Mouse (Mus musculus): Measurements from ENCODE around the gene Srsf7.
"Not testable (repeated sequence)": the region's sequence is repeated elsewhere in the genome, so short reads cannot be mapped to it uniquely, and the experiment has no call there.

The Srsf7 gene

DNA sequence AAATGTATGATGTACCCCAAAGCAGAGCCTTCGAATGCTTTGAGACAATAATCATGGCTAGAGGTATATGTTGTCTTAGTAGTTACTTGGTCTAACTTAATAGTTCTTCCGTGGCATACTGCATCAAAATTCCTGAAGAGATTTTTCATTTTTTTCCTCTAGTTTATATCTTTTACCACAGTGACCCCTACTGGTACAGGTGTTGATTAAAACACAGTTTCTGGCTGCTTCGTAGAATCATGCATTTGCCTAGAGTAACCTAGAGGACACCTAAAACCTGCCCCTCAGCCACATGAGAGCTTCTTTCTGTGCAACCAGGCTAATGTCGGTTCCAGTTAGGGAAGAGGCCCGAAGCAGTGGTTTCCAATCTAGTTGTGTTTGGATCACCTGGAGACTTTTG lies 14.0 kb downstream of the Srsf7 start:
- DNase-seq = no peak

DNA sequence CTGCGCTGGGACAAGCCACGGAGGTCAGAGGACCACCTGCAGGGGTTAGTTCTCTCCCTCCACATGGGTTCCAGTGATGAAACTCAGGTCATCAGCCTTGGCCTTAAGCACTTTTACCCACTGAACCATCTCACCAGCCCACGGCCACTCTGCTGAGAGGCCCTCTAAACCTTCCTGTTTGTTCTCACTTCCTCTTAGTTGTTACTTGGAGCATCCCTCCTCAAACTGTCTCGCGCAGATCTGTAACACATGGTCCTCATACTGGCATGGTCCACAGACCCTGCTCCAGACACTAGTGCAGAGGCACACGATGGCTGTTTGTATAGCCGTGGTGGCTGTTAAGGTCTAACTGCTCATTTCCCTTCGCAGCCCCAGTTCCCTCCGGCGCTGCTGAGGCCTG lies 23.5 kb downstream of the Srsf7 start:
- DNase-seq = no peak

DNA sequence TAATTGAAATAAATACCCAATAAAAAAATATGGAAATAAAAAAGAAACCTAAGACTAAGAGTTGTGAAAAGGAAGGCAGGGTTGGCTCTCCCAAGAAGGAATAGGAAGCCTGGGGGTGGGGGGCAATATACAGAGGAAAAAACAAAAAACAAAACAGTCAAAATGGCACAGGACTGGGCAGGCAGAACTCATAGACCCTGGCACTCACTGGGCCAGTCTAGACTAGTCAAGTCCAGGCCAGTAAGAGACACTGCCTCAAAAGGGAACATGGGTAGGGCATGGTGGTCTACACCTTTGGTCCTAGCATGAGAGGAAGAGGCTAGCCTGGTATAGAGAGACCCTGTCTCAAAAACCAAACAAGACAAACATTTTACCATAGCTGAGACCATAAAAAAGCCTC lies 26.6 kb downstream of the Srsf7 start:
- DNase-seq = no peak

DNA sequence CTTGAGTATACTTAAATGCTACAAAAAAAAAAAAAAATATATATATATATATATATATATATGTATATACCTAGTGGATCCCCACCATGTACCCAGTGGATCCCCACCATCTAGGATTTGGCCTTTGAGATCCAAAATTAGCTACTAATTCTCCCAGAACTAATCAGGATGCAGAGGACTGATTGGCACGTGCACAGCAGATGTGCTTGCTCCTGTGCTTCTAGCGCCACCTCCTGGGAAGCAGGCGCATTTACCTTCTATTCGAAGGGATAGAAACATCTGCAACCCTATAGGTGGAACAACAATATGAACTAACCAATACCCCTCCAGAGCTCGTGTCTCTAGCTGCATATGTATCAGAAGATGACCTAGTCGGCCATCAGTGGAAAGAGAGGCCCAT lies 27.1 kb downstream of the Srsf7 start:
- DNase-seq = peak; percentile 83

DNA sequence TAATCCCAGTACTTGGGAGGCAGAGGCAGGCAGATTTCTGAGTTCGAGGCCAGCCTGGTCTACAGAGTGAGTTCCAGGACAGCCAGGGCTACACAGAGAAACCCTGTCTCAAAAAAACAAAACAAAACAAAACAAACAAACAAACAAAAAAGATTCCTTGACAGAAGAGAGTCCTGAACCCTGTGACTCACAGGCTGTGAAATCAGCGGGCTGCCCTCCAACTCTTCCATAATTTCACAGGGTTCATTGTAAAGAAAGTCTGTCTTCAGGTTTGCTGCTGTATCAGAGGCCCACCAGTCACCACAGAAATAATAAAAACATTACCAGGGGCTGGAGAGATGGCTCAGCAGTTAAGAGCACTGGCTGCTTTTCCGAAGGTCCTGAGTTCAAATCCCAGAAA lies 28.3 kb downstream of the Srsf7 start:
- DNase-seq = not testable (repeated sequence)

DNA sequence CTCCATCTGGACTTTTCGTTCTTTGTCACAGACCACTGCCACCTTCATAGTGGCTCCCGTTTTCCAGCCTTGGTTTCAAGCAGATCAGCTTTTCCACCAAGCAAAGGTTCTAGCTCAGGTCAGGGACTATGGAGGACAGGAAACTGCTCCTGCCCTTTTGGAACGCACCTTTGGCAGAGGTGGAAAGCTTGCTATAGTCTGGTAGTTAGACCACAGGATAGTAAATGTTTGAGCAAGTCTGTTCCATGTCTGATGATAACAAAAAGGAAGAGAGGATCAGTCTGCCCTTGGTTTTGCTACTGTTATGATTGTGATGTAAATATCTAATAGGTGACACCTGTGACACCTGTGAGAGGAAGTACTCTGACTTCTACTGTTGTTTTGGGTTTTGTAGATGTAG lies 31.1 kb downstream of the Srsf7 start:
- no peak for DNase-seq

DNA sequence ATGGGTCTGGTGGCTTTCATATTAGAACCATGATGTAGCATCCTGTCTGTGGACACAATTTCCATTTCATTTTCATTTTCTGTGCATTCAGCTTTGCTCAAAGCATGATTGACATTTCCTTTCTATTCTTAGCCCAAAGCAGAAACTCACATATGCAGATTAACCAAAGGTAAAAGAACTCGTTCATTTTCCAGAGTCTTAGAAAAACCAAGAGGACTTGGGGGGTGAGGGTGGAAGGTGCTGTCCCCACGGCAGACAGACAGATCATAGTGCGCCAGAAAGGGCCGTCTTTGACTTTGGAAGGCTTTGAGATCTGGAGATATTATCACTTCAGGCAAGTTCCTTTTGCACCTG lies 31.7 kb downstream of the Srsf7 start:
- DNase-seq = no peak

DNA sequence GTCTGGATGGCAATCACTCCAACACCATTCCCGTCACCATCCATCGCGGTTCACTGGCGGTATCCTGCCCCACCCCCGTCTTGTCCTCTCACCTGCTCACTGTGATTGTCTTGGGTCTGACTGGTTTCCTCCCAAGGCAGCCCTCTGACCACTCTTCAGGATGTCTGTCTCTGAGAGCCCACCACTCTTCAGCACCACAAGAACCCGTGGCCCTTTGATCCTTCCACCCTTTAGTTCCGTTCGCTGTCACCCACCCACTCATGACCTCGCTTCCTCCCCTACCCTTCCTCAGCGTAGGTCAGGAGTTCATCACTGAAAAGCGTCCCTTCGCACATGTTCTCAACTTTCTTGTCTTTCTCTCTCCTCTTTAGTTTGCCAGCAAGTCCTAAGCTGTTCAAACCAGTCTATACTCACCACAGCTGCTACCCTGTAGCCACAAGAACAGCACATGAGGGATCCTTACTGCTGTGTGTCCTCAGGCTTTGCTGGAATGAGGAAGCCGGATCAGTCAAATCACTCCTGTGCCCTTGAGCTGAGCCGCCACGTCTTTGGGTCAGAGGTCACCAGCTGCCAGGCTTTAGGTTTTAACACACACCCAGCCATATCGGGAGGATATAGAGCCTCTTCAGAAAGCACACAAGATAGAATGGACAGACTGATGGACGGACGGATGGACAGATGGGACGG lies 32.3 kb downstream of the Srsf7 start:
- no peak for DNase-seq

DNA sequence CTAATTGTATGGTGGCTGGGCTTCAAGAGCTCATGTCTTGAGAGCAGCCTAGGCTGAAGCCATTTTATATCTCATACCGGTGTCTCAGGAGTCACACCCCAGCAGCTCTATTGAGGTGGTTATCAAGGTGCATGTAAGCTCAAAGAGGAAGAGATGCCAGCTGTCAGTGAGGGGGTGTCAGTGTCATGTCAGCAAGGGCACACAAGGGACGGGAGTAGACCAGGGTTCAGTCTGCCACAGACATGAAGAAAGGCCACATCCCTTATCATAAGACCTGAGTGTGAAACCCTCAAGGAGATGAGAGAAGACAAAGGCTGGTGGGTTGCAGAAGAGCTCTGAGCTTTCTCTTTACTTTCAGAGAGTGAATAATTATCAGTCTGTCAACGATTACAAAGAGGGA lies 33.0 kb downstream of the Srsf7 start:
- DNase-seq = no peak

DNA sequence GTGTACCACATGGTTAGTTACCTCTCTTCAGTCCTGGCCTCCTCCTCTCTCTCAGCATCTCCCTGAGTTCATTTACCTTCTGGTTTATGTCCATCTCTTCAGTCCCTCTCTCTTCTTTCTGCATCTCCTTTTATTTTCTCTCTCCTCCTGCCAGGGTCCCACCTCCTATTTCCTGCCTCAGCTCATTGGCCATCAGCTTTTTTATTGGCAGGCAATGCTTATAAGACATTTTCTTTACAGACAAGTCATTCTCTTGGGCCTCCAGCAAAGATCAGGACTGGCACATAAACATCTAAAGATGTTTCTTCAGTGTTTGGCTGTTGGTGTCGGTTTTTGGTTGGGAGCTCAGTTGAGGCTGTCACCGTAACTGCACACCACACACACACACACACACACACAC lies 33.4 kb downstream of the Srsf7 start:
- no peak for DNase-seq

DNA sequence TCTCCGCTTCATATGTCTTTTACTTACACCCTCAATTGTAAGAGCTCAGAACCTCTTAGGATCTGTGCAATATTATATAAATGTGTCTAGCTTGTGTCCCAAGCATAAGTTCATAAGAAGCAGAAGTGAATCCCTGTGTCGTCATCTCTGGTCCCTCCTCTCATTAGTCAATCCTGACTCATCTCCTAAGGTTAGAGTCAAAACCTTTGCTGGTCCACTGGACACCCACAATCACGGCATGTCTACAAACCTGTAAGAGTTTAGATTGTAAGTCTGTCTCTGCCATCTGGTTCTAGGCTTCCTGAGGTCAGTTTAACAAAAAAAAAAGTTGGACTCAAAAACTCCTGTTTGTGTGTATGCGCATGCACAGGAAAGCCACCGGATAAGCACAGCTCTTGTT lies 34.3 kb downstream of the Srsf7 start:
- DNase-seq = no peak

DNA sequence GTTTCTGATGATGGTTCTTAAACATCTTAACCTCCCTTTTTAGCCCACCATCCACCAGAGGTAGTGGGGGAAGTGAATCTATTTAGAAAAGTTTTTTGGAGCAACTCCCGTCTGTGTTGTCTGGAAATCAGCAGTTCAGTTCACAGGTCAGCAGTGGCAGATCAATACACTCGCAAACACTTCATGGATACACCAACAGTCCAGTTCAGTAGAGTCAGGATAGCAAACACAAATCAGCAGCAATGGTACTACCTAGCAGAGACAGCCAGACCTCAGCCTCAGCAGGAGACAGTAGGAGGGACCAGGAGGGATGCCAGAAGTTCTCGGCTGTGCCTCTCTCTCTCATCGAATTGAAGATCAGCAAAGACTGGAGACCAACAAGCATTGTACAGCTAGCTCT lies 35.2 kb downstream of the Srsf7 start:
- DNase-seq = no peak

DNA sequence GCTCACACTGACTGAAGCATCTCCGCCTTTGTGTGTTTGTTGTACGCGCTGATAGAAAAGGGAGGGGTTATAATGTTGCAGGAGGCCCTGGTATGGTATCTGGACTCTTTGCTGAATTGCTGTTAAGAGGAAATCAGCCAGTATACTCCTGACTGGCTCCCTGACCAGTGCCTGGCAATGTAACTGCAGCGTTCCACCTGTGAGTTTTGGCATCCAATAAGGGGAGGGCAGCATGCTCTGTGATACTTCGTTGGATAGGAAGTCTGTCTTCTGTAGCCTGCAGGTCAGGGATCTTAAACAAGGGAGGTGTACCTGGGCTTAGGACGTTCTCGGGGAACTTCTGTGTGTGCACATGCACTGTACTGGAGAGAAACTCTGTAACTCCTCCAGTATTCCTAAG lies 36.2 kb downstream of the Srsf7 start:
- DNase-seq = no peak

DNA sequence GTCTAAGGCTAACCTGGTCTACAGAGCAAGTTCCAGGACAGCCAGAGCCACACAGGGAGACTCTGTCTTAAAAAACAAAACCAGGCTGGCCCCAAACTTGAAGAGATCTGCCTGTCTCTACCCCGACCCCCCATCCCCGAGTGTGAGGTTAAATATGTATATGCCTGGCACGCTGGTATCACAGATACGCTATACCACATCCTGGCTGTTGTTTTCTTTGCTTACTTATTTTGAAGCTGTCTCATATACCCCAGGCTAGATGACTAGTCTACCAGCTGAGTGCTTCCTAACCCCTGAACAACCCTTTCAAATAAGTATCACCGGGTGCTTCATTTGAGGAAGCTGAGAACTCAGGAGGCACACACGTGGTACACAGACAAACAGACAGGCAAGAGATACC lies 37.3 kb downstream of the Srsf7 start:
- DNase-seq = no peak

DNA sequence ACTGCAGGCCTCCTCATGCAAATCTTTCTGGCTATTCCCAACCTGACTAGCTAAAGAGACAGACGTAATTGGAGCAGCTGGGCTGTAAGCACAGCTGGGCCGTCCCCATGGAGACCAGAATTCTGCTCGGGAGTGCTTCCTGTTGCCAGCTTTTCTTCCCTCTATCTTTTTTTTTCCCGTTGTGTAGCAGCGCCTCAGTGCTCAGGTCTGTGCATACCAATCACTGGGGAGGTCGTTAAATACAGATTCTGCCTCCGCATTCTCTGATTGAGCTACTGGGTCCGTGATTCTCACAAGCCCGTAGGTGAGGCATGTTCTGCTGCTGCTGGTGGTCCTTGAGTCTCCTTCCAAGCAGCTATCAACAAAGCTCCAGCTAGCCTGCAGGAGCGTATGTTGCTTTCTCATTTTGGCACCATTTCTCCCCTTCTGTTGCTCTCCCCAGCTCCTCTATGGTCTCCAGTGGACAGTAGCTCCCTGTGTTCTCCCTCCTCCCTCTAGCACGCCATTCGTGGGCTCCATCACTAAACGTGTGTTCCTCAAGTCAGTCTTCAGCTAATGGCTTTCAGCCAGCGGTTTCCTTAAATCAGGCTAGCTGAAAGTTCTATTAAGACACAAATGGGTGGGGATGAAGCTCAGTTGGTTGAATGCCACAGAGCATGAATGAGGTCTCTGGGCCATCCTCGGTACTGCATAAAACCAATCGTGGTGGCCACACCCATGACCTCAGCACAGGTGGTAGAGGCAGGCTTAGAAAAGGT lies 38.5 kb downstream of the Srsf7 start:
- no peak for DNase-seq

DNA sequence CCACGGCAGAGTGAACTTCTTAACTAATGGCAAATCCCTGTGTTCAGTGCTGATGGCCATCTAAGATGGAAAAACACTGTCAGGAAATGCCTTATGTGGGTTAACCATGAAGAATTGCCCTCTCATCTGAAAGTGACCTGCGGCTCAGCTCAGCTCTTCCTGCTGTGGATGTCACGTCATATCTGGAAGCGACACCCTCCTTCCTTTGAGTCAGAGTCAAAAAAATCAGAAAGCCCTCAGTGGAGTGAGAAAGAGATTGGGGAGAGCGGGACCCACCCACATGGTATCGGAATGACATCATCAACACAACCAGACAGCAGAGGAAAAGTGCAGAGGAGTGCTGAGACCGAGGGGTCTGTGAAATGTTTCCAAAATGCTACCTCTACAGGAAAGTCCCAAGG lies 39.3 kb downstream of the Srsf7 start:
- no peak for DNase-seq

DNA sequence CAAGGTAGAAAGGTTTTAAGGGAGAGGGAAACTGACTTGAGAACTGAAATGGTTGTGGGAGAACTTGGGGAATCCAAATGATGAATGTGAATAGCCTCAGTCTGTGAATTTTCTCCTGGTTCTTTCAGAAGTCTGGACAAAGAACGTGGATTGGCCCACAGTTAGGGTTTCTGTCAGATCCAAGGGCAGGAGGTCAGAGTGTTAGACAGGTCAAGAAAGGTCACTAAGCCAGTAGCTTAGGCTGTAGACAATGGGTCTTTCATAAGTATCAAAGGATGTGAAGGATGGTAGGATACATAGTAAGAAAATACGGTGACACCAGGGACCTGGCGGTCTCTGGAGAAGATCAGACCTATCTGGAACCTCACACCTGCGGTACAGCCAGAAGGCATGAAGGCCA lies 39.7 kb downstream of the Srsf7 start:
- DNase-seq = no peak

DNA sequence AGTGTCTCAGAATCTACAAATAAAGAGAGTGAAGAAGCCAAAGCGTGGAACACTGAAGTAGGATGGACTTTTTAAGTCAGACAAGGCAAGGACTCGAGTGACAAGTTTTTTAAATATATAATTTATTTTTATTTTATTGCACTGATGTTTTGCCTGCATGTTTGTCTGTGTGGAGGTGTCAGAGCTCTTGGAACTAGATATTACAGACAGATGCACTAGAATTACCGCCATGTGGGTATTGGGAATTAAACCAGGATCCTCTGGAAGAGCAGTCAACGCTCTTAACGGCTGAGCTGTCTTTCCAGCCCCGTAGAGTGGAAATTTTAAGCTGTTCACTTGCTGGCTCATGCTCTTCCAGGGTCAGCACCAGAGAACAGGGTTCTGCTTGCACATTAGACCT lies 40.8 kb downstream of the Srsf7 start:
- no peak for DNase-seq

DNA sequence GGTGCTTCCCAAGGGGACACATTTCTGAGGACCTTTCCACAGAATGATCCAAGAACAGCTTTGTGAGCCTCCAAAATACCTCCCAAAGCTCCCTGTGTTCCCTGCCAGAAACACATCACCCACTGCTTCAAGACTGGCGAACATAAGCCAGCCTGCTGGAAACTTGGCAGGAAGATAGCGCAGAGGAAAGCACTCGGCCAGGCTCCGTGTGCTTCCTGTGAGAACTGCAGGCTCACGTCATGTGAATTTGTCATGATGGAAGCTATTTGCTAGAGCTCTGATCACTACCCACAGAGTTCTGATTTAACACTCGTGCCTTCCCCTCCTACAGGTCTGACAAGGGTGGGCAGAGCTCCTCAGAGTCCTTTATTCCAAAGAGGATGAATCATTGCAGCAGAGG lies 41.4 kb downstream of the Srsf7 start:
- DNase-seq = peak; percentile 51

DNA sequence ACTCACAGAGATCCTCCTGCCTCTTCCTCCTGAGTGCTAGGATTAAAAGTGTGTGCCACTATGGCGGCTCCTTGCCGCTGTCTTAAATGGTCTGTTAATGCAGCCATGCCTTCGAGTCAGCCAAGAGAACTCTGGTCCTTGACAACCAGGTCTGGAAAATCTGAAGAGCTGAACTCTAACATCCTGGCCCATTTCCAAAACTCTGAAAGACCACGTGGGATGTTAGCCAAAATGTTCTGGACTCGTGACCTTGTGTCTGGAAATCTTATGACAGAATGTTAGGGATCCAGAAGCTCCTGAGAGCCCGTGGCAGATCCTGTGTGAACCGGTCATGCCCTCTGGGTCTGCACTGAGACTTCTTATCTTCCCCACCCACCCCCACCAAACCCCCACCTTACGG lies 43.1 kb downstream of the Srsf7 start:
- DNase-seq = no peak

DNA sequence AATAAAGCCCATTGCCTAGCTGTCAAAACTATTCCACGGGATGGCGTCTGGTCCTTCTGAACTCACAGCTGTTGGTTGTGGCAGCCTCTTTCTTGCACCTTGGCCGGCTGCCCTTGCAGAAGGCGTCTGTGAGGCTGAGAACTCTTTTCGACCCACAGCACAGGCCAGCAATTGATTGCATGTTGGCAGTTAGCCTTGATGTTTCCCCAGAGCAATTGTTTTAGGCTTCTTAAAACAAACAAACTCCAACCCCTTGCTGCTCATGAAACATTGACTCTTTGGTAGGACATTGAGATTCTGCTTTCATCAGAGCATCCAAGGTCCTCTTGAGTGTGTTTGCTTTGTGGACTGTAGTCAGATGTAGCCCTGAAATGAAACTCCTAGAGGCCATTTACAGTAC lies 46.7 kb downstream of the Srsf7 start:
- peak; percentile 86 for DNase-seq

DNA sequence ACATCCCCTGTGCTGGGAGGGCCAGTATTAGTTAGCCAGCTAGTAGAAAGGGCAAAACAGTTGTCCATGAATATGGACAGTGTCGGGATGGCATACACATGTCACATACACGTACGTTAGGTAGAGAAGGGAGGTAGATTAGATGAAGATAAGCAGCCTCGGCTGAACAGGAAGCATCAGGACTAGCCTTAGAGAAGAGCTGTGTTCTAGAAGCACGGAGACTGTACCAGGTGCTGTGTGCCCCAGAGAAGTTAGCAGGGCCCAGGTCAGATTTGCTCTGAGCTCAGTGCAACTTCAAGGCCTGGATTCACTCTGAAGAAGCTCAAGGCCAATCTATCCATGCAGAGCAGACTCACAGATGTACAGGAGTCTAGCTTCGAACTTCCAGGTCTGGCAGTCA lies 49.6 kb downstream of the Srsf7 start:
- DNase-seq = no peak

DNA sequence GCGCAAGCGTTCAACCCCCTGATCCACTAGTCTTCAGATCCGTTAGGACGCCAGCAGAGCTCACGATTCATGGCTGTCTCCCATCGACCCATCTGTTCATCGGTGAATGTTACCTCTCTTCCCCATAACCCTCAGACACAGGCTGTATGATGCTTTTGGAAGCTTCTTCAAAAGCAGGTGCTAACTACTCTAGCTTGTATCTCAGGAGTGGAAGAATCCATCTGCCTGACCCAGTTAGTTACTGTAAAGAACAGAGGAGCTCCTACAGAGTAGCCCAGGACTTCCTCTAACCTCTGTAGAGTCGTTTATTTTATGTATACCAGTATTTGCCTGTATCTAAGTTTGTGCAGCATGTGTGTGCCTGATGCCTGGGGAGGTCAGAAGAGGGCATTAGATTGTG lies 50.2 kb downstream of the Srsf7 start:
- no peak for DNase-seq

DNA sequence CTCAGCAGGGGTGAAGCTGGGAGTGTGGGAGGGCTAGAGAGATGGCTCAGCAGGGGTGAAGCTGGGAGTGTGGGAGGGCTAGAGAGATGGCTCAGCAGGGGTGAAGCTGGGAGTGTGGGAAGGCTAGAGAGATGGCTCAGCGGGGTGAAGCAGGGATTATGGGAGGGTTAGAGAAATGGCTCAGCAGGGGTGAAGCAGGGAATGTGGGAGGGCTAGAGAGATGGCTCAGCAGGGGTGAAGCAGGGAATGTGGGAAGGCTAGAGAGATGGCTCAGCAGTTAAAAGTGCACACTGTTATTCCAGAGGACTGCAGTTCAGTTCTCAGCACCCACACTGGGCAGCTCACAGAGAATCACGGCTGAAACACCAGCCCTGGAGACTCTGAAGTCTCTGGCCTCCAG lies 53.5 kb downstream of the Srsf7 start:
- DNase-seq = no peak

All from lung, postnatal 14 days (tissue).